Mouse (Mus musculus) A20 (cell line): Measurements from ENCODE around the gene Abhd12b.
A peak's percentile ranks its signal among the peaks of the same experiment; 100 is the strongest.
"Not testable (repeated sequence)": the region's sequence is repeated elsewhere in the genome, so short reads cannot be mapped to it uniquely, and the experiment has no call there.

Experiments
- DNase-seq: peaks from one replicate; pipeline ENCODE4 v3.0.0-alpha.2; 2011; ENCODE audit warnings: low read depth, low spot score

Gene Abhd12b

DNA sequence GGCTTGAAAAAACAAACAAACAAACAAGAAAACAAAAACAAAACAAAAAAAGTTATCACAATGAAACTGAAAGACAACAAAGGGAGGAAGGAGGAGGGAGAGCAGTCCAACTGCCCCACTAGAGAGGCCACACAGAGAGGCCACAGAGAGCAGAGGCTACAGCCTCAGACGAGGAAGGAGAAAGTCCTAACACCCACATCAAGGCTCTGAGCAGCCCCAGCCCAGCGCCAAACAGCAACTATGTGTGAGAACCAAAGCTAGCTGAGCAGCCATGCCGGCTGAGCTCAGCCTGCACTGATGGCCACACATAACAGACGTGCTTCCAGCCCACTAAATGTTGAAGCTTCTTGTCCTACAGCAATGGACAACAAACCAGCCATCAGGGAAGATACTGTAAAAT is 14.1 kb upstream of the Abhd12b start:
- no peak for DNase-seq

DNA sequence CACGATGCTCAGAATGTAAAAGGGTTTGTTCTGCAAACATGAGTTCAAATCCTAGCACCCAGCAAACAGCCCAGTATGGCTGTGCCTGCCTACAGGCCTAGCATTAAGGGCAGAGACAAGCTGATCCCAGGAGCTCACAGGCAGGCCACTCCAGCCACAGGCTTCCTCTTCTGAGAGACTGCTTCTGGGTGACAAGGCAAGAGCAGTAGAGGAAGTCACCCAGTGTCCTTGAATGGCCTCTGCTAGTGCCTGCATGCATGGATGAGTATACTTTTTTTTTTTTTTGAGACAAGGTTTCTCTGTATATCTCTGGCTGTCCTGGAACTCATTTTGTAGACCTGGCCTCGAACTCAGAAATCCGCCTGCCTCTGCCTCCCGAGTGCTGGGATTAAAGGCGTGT is 13.4 kb upstream of the Abhd12b start:
- DNase-seq = peak; percentile 67

DNA sequence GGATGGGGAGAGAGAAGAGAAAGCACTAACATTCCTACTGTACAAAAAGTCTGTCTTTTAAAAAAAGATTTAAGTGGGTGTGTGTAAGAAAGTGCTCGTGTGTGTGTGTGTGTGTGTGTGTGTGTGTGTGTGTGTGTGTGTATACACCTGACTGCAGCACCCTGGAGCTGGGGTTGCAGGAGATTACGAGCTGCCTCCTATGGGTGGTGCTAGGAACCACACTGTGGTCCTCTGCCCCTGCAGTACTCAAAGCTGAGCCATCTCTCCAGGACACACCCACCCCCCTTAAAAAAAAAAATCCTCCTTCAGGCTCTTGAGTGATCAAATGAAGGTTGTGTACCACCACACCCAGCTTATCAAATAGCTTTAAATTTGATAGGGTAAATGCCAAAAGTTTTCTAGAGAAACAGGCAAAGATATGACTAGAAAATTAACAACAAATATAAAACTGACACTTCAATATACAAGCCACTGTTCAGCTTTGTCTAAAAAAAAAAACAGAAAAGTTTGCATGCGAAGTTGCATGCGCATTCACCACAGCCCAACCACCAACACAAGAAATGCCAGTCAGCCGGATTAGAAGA is 12.9 kb upstream of the Abhd12b start:
- peak; percentile 34 for DNase-seq

DNA sequence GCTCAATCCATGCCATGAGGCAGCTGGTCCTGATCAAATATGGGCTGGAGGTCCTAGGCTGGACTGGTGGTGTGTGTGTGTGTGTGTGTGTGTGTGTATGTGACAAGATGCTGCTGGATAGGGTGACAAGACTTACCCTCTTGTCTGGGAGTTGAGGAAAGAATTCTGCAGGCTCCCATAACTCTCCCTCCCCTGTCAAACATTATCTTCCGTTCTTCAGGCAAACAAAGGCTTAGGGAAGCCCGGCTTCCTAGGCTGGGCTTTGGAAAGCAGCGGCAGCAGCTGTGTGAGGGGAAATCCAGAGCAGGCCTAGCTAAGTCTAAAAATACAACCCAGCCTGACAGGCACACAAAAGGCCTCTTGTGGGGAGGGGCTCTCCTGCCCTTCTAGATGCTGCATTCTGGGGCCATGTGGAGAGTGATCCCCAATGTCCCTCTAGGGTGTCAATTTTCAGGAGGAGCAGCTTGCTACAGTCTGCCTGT is 9.8 kb upstream of the Abhd12b start:
- DNase-seq = not testable (repeated sequence)

DNA sequence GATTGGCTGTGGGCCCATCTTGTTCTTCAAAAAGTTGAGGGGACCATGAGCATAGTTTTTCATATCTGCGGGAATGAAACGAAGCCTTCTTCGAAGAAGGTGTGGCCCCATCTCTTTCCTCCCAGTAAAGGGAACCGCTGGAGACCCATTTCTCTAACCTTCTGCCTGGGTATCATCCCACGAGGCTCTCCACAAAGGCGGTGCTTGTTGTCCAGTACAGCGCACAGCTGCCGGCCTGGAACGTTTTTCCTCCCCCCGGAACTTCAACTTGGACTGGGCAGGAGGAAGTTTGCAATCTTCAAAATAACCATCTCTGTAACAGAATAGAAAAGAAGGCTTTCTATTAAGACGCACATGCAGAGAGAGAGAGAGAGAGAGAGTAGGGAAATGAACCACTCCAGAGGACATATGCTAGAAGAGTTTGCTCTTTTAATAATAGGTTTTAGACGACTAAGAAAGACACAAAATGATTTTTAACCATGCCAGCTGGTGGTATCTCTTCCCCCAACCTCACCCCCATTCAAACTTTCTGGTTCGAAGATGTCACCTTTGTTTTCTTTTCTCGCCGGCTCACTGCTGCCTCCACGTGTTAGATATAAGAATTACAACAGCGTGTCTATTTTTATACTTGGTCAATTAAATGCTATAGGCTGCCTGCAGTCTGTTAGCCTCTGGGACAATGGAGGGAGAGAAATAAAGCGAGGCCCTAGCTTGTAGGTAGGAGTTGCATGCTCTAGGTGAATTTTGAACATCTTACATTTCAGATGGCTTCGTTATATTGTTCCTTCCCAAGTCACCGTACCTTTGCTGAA is 9.1 kb upstream of the Abhd12b start:
- peak; percentile 77 for DNase-seq

DNA sequence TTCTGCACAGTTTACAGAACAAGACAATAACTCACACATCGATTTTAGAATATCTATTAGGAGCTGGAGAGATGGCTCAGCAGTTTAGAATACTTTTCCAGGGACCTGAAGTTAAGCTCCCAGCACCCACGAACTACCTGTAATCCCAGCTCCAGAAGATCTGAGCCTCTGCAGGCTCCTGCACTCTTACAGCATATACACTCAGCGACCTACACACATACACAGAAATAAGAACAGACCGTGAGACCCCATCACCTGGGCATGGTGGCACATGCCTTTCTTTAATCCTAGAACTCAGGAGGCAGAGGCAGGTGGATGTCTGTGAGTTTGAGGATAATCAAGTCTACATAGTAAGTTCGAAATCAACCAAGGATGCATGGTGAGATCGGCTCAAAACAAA is 8.4 kb upstream of the Abhd12b start:
- no peak for DNase-seq

DNA sequence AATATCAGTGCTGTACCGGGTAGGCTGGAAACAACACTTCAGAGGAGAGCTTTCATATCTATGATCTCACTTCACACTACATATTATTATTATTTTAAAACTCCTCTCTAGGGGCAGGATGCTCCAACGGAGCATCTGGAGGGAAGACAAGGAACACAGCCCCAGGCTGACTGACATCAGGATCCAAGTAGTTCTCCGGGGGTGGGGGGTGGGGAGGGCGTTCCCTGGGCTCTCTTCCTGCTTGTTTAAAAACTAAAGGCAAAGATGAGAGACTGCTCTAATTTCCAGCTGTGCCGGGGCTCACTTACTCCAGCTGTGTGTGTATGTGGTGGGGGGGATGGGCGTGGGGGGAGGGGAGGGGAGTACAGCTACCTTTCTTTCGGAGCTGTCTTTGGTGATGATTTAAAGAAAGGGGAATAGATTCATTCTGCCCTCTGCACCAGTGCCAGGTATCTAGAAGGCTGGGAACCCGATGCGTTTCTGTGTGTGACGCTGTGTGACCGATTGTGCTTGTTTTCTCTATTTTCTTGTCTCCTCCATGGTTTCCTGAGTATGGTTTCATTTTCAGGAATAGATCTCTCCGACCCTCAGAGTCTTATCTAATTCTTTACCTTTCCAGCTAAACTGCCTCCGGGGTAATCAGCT is 5.8 kb upstream of the Abhd12b start:
- DNase-seq = no peak

DNA sequence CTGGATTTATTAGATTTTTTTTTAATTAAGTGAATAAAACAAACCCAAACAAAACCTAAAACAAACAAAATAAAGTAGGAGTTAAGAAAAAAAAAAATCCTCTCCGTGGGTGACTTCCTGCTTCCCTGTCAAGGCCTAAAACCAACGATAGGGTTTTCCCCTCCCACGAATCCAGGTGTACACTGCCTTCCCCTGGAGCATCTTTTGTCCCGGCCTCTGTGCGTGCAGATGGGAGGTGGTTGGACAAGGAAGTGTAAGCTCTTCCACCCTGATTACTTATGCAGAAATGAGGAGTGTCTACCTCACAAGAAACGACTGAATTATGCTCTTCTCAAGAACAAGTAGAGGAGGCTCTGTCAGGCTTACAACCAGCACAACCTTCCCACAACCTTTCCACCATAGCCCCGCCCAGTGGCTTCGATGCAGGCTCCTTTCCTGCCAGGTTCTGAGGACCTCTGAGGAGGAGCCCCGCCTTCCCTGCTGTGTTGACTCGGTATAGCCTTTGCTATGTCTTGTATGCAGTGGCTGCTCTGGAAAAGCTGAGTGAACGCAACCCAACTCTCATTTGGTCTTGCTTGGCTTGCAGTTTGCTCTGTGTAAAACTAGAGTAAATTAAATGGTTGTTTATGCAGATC is 5.2 kb upstream of the Abhd12b start:
- DNase-seq = no peak

DNA sequence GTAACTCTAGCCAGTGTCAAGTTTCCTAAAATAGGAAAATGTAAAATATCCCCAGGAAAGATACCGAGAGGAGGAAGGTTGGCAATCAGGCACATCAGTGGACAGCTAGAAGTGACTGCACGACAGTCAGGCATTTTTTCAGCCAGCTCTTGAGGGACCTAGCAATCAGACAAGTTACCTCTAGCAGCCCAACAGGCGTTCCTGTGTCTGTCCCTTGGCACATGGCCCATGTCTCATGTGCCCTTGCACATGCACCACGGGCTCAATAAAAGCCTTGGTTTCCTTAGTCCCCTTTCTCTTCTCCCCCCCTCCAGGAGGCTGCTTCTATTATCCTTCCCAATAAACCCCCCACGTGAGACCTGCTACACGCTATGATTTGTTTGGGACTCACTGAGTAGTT is 2.3 kb downstream of the Abhd12b start:
- DNase-seq = peak; percentile 35

DNA sequence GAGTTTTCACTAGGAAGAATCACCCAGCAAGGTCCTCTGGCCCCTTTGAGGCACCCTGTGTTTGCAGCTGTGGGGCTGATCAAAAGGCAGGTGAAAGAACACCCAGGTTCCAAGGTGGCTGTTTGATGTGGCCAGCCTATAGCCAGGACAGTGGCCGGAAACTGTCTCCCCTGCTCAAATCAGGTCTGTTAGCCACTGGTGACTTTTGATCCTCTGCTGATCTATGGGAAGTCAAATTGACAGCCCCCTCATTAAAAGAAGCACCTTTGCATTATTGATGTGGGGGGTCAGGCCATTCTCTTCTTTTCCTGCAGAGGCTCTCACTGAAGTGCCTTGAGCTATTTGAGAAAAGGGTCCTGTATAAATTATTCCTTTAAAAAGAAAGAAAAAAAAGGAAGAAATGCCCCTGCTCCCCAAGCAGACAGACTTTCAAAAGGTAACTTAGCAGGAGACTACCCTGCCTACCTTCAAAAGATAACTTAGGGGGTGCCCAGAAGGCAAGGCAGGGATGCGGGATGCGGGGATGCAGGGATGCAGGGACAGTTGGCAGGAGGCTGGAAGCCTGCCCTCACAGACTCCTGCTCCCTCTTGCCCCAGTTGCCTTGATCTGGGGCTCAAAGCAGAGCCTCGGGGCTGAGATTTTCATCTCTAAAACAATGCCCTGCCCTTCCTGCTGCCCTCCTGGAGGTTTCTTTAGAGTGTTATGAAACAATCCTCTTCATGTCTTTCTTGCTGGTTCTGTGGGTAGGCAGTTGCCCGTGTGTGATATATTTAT is 3.5 kb downstream of the Abhd12b start:
- DNase-seq = no peak

DNA sequence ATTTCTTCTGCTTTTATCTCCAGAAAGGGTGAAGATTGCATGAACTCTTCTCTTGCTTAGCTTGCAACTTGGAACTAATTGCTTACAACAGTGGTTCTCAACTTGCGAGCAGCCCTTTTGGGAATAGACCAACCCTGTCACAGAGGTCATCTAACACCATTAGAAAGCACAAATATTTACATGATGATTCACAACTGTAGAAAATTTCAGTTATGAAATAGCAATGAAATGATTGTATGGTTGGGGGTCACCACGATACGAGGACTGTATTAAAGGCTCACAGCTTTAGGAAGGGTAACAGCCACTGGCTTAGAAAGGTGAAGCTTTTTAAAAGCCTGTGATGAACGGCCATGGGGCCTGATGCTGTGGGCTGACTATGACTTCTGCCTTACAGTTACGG is 7.1 kb downstream of the Abhd12b start:
- no peak for DNase-seq

DNA sequence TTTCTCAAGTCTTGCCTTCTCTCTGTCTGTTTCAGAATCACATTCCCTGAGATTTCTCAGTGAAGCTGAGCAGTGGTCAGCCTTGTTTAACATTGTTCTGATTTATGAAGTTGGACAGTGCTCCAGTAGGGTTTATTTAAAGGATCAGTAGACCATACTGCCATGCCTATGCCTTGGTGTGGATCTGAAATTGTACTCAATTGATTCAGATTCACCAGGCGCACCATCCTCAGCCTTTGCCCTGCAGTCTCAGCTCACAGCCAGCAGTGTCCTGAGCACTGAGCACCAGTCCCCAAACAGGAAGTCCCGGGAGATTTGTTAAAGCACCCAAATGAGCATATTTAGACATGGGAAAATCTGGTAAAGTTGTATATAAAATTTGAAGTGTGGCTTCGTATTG is 10.8 kb downstream of the Abhd12b start:
- DNase-seq = no peak

DNA sequence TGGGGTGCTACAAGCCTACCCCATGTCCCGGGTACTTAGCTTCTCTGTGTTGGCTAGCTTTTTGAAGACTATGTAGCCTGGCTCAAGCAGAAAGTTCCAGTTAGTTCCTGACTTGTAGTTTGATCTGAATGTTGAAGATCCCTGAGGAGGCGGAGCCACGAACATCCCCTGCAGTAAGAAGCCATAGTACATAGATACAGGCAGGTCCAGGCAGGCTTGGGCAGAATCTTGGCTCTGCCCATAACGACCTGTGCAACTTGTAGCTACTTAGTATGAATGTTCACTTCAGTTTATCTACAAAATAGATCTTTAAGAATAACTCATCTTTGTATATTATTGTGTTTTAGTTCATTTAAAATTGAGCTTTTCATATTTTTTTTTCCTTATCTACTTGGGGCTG is 14.0 kb downstream of the Abhd12b start:
- DNase-seq = no peak

DNA sequence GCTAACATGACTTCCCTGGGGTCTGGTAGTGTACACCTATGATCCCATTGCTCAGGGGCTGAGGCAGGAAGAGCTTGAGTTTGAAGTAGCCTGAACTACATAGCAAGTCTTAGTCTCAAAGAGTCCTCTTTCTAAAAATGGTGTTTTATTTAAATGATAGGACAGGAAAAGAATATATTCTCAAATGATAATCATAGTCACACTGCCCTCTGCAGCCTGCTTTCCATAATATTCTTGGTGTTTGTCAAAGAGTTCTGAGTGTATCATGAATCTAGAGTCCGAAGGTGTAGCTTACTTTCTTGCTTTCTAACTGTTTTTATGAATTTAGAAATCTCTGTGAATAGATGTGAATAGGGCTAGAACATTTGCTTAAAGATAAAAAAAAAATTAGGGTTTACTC is 16.0 kb downstream of the Abhd12b start:
- DNase-seq = peak; percentile 6

DNA sequence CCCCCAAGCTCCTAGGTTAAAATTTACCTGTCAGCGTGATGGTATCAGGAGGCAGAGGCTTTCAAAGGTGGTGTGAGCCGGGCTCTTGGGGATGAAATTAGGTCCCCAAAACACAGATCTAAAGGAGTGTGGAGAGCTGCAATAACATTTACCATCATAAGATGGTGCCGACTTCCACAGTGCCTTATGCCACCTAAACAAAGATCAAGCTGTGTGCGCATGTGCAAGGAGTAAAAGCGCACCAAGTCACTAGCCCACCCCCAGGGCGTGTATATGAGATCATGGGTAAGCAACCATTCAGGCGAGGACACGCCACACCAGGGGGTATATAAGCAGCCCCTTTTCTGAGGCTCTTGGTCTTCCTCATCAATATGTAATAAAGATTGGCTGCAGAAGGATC is 29.6 kb downstream of the Abhd12b start:
- not testable (repeated sequence) for DNase-seq

DNA sequence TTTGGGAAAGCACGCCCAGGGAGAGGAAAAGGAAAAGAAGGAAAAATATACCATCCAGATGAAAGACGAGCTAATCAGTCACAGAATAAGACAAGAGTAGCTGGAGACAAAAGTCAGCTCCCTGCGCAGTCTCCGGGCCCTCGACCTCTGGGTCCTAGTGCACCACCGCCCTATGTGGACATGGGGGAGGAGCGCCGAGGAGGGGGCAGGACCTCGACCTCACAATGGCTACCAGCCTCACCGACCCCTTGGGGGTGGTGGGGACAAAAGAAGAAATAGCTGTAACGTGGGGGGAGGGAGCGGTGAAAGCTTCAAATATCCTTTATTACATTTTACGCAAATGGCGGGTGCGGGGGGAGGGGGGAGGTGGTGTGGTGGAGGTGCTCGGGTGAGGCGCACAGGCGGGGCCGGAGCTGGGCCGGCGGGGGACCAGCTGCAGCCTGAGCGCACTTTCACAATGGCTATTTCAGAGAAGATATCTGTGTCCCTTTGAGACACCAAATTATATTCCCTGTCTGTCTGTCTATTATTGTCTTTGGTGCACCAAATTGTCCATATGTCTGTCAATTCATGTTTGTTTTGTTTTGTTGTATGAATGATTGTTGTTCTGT is 30.3 kb downstream of the Abhd12b start:
- no peak for DNase-seq

DNA sequence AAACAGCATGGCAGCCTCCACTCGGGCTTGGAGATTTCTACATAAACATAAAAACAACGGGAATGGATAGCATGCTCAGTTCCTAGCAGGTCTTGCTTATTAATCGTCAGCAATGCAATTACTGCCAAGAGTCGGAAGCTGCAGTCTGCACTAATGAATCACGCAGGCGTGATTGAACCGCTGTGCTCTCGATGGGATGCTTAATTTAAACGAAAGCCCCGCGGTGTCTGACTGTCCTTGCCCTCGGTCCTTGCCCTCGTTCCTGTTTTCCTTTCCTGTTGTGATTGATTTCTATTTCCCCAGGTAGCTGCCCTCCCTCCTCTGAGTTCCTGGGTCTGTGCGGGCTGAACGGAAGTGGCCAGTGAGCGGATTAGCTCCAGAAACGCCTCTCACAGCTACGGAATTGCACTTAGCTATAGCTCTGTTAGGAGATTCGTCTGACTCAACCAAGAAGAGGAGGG is 38.4 kb downstream of the Abhd12b start:
- no peak for DNase-seq

DNA sequence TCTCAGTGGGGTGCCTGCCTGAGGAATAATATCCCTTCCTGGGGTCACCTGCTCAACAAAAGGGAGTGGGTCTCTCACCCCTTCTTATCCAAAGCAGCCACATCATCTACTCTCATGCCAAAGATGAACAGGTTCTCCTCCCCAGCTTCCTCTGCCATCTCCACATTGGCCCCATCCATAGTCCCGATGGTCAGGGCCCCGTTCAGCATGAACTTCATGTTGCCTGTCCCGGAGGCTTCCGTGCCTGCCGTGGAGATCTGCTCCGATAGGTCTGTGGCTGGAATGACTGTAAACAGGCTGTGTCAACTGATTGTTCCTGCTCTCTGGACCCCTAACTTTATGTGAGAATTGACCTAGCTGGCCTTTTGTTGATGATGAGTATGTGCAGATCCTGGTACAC is 41.5 kb downstream of the Abhd12b start:
- no peak for DNase-seq

DNA sequence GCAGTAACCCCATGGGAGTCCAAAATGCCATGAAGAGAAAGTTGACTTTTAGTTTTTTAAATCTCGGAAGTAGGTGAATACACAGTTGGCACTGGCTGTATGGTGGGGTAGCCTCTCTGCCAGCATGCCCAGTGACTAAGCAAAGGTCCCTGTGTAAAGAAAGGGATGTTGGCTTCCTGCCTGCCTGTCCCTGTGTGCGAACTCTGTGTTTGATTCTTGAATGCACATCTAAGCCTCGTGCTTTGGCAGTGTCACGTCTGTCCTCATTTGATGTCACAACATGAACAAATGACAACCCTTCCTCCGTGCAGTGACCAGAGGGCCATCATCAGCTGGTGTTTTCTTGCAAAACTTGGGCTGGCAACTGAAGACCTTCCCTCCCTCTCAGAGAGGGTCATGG is 42.4 kb downstream of the Abhd12b start:
- DNase-seq = no peak

DNA sequence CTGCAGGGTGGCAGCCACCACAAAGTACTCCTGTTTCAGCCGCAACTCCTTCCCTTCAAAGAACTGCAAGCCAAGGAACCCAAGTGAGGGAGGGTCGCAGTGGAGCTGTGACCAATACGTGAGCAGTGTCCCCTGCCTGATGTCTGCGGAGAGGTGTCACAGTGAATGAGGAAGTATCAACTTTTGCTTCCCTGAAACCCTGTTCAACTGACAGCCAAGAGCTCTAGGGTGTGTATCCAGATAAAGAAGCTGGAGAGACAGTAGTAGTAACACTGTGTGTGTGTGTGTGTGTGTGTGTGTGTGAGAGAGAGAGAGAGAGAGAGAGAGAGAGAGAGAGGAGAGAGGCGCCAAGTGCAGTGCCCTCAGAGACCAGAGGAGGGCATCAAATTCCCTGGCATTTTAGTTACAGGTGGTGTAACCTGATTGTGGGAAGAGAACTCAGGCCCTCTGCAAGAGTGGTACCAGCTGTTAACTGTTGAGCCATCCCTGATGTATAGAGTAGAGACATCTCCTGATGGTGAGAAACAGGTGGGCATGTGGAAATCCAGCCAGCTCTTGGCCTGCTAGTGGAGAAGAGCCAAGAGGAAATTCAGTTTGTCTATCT is 48.1 kb downstream of the Abhd12b start:
- peak; percentile 17 for DNase-seq

DNA sequence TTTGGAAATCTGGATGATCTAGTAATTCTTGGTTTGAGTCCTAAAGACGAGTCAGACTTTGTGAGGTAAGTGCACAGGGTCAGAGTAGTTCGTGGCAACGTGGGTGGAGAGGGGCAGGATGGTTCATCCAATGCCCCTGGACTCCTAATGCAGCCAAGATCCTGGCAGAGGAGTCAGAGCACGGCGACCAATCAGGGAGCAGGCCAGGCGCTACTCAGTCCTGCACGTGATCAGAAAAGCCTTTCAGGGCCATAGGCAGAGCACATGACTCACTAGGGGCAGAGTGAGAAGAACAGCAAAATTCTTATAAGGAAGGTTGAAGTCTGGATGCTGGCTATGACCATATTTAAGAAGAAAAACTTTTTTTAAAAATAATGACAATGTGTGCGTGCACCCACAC is 50.5 kb downstream of the Abhd12b start:
- DNase-seq = no peak
